ENCODE assay signal across 8 mouse cellular contexts in the genomic region with DNA sequence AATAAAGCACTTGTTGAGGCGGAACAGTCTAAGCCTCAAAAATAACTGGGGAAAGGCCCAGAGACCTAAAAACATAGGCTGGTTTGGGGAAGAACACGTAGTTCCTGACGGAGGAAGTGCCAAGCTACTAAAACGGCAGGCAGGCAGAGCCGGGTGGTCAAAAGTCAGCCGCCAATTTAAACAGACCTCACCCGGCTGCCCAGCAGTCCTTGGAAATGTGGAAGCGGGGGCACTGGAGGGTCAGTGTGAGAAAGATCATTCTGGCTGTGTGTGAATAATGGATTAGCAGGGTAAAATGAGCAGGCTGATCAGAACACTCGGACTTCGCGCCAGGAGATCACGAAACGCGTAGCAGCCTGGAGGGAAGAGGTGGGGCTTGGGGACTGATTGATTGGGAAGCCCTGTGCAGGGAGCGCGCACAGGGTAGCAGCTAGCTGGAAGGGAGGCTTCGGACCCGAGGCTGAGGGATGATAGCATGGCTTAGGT. TPM values are rescaled to one million over a fixed set of nuclear protein-coding genes. Genes with fewer than 3 reads are reported as not detected.
DNase-seq lines count a peak whose midpoint lies in the region; ATAC-seq and TF ChIP-seq lines count a peak whose summit lies in the region.

No protein-coding gene starts in this region.

- H3K4me3 ChIP-seq in thymus, adult 2 months (ENCODE audit: control insufficient read depth, insufficient read depth, low read length): peak overlapping the region; percentile 8; the same call in 1 of the 2 replicates
- H3K4me3 ChIP-seq in forebrain, embryonic 13.5 days: peak overlapping the region; percentile 9; the same call in 1 of the 2 replicates
- peak overlapping the region; percentile 45 for H3K4me3 ChIP-seq in hindbrain, embryonic 10.5 days
- peak overlapping the region; percentile 29 for H3K4me3 ChIP-seq in limb, embryonic 14.5 days (replicated peaks; ENCODE audit: low read length)
- peak overlapping the region; percentile 15 for H3K4me3 ChIP-seq in midbrain, embryonic 13.5 days (replicated peaks)

- TF ChIP-seq CTCF in thymus, adult 2 months (IDR thresholded peaks at IDR 0.05; ENCODE audit: borderline replicate concordance, control insufficient read depth, extremely low read depth, insufficient read depth, low read length, poor library complexity): 0 out of 2 replicates have a peak, but pooled peaks have one; percentile 9

- H3K9me3 ChIP-seq in forebrain, embryonic 13.5 days (replicated peaks): no peaks in the 10 kb centered on the region
- no peaks in the 10 kb centered on the region for H3K9me3 ChIP-seq in hindbrain, embryonic 10.5 days
- H3K9me3 ChIP-seq in limb, embryonic 14.5 days (ENCODE audit: control insufficient read depth, low read length): no peaks in the 10 kb centered on the region
- no peaks in the 10 kb centered on the region for H3K9me3 ChIP-seq in midbrain, embryonic 13.5 days

- TF ChIP-seq POLR2A in thymus, adult 2 months (IDR thresholded peaks at IDR 0.05; ENCODE audit: control insufficient read depth, extremely low read depth, insufficient read depth, low read length, poor library complexity): no peak
- TF ChIP-seq POLR2A in limb, embryonic 14.5 days (IDR thresholded peaks at IDR 0.05; ENCODE audit: borderline replicate concordance, extremely low read depth, insufficient read depth, insufficient read length): no peak

- peak; percentile 18 for DNase-seq in thymus, adult 2 months
- DNase-seq in thymus, postnatal 10 days (ENCODE audit: low spot score in 2 of 2): no peak
- DNase-seq in hindbrain, embryonic 10.5 days (ENCODE audit: low spot score): peak; percentile 57
- DNase-seq in limb, embryonic 14.5 days (ENCODE audit: low spot score): peak; percentile 41
- DNase-seq in layer of hippocampus, postnatal 36 days: no peak
- DNase-seq in ovary, adult 18-20 months (ENCODE audit: low spot score): no peak

- H3K9ac ChIP-seq in forebrain, embryonic 13.5 days: peak overlapping the region; percentile 37; the same call in 1 of the 2 replicates
- H3K9ac ChIP-seq in limb, embryonic 14.5 days (ENCODE audit: low read depth, low read length, severe bottlenecking): peak overlapping the region; percentile 31; the same call in 1 of the 2 replicates
- H3K9ac ChIP-seq in midbrain, embryonic 13.5 days (replicated peaks): no peak overlapping the region

- peak overlapping the region; percentile 47 for H3K4me2 ChIP-seq in forebrain, embryonic 13.5 days
- peak overlapping the region; percentile 54 for H3K4me2 ChIP-seq in limb, embryonic 14.5 days (replicated peaks; ENCODE audit: low read depth, low read length, severe bottlenecking)
- H3K4me2 ChIP-seq in midbrain, embryonic 13.5 days (replicated peaks): peak overlapping the region; percentile 46

- H3K4me1 ChIP-seq in thymus, adult 2 months (replicated peaks; ENCODE audit: control insufficient read depth, insufficient read depth, low read length): peaks cover 47% of the 10 kb centered on the region
- H3K4me1 ChIP-seq in forebrain, embryonic 13.5 days: peaks cover 23% of the 10 kb centered on the region
- peaks cover 57% of the 10 kb centered on the region for H3K4me1 ChIP-seq in hindbrain, embryonic 10.5 days (replicated peaks)
- peaks cover 30% of the 10 kb centered on the region for H3K4me1 ChIP-seq in limb, embryonic 14.5 days (ENCODE audit: control insufficient read depth, insufficient read depth, low read length)
- peaks cover 27% of the 10 kb centered on the region for H3K4me1 ChIP-seq in midbrain, embryonic 13.5 days (replicated peaks)

- H3K27me3 ChIP-seq in thymus, adult 2 months (ENCODE audit: control insufficient read depth, insufficient read depth, low read length): no peaks in the 10 kb centered on the region
- peaks cover 20% of the 10 kb centered on the region for H3K27me3 ChIP-seq in forebrain, embryonic 13.5 days
- peaks cover 42% of the 10 kb centered on the region for H3K27me3 ChIP-seq in hindbrain, embryonic 10.5 days (ENCODE audit: insufficient read depth, poor library complexity, severe bottlenecking)
- no peaks in the 10 kb centered on the region for H3K27me3 ChIP-seq in limb, embryonic 14.5 days (ENCODE audit: control insufficient read depth, insufficient read depth, low read length)
- H3K27me3 ChIP-seq in midbrain, embryonic 13.5 days: peaks cover 32% of the 10 kb centered on the region

- WGBS in thymus, adult 2 months: 9% methylated on average over 18 of the region's 18 CpGs
- 5% methylated on average over 18 of the region's 18 CpGs for WGBS in forebrain, embryonic 13.5 days
- 4% methylated on average over 18 of the region's 18 CpGs for WGBS in hindbrain, embryonic 10.5 days
- 2% methylated on average over 18 of the region's 18 CpGs for WGBS in limb, embryonic 14.5 days
- 3% methylated on average over 18 of the region's 18 CpGs for WGBS in midbrain, embryonic 13.5 days

- peak overlapping the region; percentile 10; the same call in 1 of the 2 replicates for H3K27ac ChIP-seq in thymus, adult 2 months (ENCODE audit: control insufficient read depth, insufficient read depth, low read length)
- H3K27ac ChIP-seq in forebrain, embryonic 13.5 days: no peak overlapping the region
- H3K27ac ChIP-seq in hindbrain, embryonic 10.5 days: peak overlapping the region; percentile 86
- peak overlapping the region; percentile 92 for H3K27ac ChIP-seq in limb, embryonic 14.5 days (replicated peaks; ENCODE audit: low read depth, low read length)
- H3K27ac ChIP-seq in midbrain, embryonic 13.5 days: no peak overlapping the region

- no peaks in the 10 kb centered on the region for H3K36me3 ChIP-seq in thymus, adult 2 months (ENCODE audit: control insufficient read depth, insufficient read depth, low read length)
- H3K36me3 ChIP-seq in forebrain, embryonic 13.5 days (ENCODE audit: poor library complexity, severe bottlenecking): no peaks in the 10 kb centered on the region
- H3K36me3 ChIP-seq in hindbrain, embryonic 10.5 days: peaks cover 10% of the 10 kb centered on the region; the same call in 1 of the 2 replicates
- H3K36me3 ChIP-seq in limb, embryonic 14.5 days (ENCODE audit: control insufficient read depth, insufficient read depth, low read length): peaks cover 21% of the 10 kb centered on the region
- H3K36me3 ChIP-seq in midbrain, embryonic 13.5 days: no peaks in the 10 kb centered on the region

- ATAC-seq in forebrain, embryonic 13.5 days: no peak
- ATAC-seq in limb, embryonic 14.5 days (ENCODE audit: low FRiP score, low read depth): no peak
- no peak for ATAC-seq in midbrain, embryonic 13.5 days

RNA-seq across cellular contexts. Expression of gene Sf3a3, which starts 4.6 kb away (rescaled TPM):
- 23.2 and 25.3 TPM in 2 replicates for polyA plus RNA-seq in thymus, adult 2 months (2012; rRNA removed)
- polyA plus RNA-seq in forebrain, embryonic 13.5 days (2015; fragmentation: Nextera tagmentation; extraction: Ambion mirVana): 169 and 177 TPM in 2 replicates
- polyA plus RNA-seq in hindbrain, embryonic 10.5 days (2016; fragmentation: Nextera tagmentation; extraction: Ambion mirVana): 221 and 243 TPM in 2 replicates
- 48.9 and 78.6 TPM in 2 replicates for polyA plus RNA-seq in limb, embryonic 14.5 days (2012; rRNA removed)
- polyA plus RNA-seq in limb, embryonic 14.5 days (2014; fragmentation: Nextera tagmentation; extraction: Ambion mirVana): 122 and 128 TPM in 2 replicates
- polyA plus RNA-seq in midbrain, embryonic 13.5 days (2015; fragmentation: Nextera tagmentation; extraction: Ambion mirVana): 147 and 153 TPM in 2 replicates
- 10 to 100 TPM; 34.9 to 35.4 TPM for total RNA-seq in layer of hippocampus, postnatal 36 days (2021)

RNA-seq across cellular contexts. Expression of gene Fhl3, which starts 9.5 kb away (rescaled TPM):
- polyA plus RNA-seq in thymus, adult 2 months (2012; rRNA removed): 36.1 and 59.4 TPM in 2 replicates
- 2.6 and 3.2 TPM in 2 replicates for polyA plus RNA-seq in forebrain, embryonic 13.5 days (2015; fragmentation: Nextera tagmentation; extraction: Ambion mirVana)
- polyA plus RNA-seq in hindbrain, embryonic 10.5 days (2016; fragmentation: Nextera tagmentation; extraction: Ambion mirVana): 4.0 and 5.7 TPM in 2 replicates
- polyA plus RNA-seq in limb, embryonic 14.5 days (2012; rRNA removed): 30.6 and 43.7 TPM in 2 replicates
- 18.1 and 20.4 TPM in 2 replicates for polyA plus RNA-seq in limb, embryonic 14.5 days (2014; fragmentation: Nextera tagmentation; extraction: Ambion mirVana)
- polyA plus RNA-seq in midbrain, embryonic 13.5 days (2015; fragmentation: Nextera tagmentation; extraction: Ambion mirVana): 2.8 and 3.0 TPM in 2 replicates
- 1 to 10 TPM; 1.7 to 2.4 TPM for total RNA-seq in layer of hippocampus, postnatal 36 days (2021)

RNA-seq across cellular contexts. Expression of gene Utp11, which starts 16.6 kb away (rescaled TPM):
- 6.0 and 6.3 TPM in 2 replicates for polyA plus RNA-seq in thymus, adult 2 months (2012; rRNA removed)
- 49.9 and 59.1 TPM in 2 replicates for polyA plus RNA-seq in forebrain, embryonic 13.5 days (2015; fragmentation: Nextera tagmentation; extraction: Ambion mirVana)
- 62.8 and 62.9 TPM in 2 replicates for polyA plus RNA-seq in hindbrain, embryonic 10.5 days (2016; fragmentation: Nextera tagmentation; extraction: Ambion mirVana)
- 29.2 and 52.0 TPM in 2 replicates for polyA plus RNA-seq in limb, embryonic 14.5 days (2012; rRNA removed)
- polyA plus RNA-seq in limb, embryonic 14.5 days (2014; fragmentation: Nextera tagmentation; extraction: Ambion mirVana): 59.4 and 61.1 TPM in 2 replicates
- 48.3 and 51.1 TPM in 2 replicates for polyA plus RNA-seq in midbrain, embryonic 13.5 days (2015; fragmentation: Nextera tagmentation; extraction: Ambion mirVana)
- total RNA-seq in layer of hippocampus, postnatal 36 days (2021): 10 to 100 TPM; 15.9 to 16.9 TPM

RNA-seq across cellular contexts. Expression of gene Inpp5b, which starts 31.6 kb away (rescaled TPM):
- polyA plus RNA-seq in thymus, adult 2 months (2012; rRNA removed): 81.3 and 101 TPM in 2 replicates
- polyA plus RNA-seq in forebrain, embryonic 13.5 days (2015; fragmentation: Nextera tagmentation; extraction: Ambion mirVana): 25.8 and 25.9 TPM in 2 replicates
- polyA plus RNA-seq in hindbrain, embryonic 10.5 days (2016; fragmentation: Nextera tagmentation; extraction: Ambion mirVana): 24.2 and 26.8 TPM in 2 replicates
- polyA plus RNA-seq in limb, embryonic 14.5 days (2012; rRNA removed): 44.3 and 47.9 TPM in 2 replicates
- 26.2 and 28.3 TPM in 2 replicates for polyA plus RNA-seq in limb, embryonic 14.5 days (2014; fragmentation: Nextera tagmentation; extraction: Ambion mirVana)
- 25.4 and 30.4 TPM in 2 replicates for polyA plus RNA-seq in midbrain, embryonic 13.5 days (2015; fragmentation: Nextera tagmentation; extraction: Ambion mirVana)
- total RNA-seq in layer of hippocampus, postnatal 36 days (2021): 10 to 100 TPM; 40.9 to 51.4 TPM

RNA-seq across cellular contexts. Expression of gene Pou3f1, which starts 53.4 kb away (rescaled TPM):
- polyA plus RNA-seq in thymus, adult 2 months (2012; rRNA removed): 0.38 and 0.46 TPM in 2 replicates
- polyA plus RNA-seq in forebrain, embryonic 13.5 days (2015; fragmentation: Nextera tagmentation; extraction: Ambion mirVana): 12.0 and 13.2 TPM in 2 replicates
- polyA plus RNA-seq in hindbrain, embryonic 10.5 days (2016; fragmentation: Nextera tagmentation; extraction: Ambion mirVana): 5.2 and 12.9 TPM in 2 replicates
- polyA plus RNA-seq in limb, embryonic 14.5 days (2012; rRNA removed): 1.2 and 1.7 TPM in 2 replicates
- 0.97 and 1.2 TPM in 2 replicates for polyA plus RNA-seq in limb, embryonic 14.5 days (2014; fragmentation: Nextera tagmentation; extraction: Ambion mirVana)
- 14.2 and 19.3 TPM in 2 replicates for polyA plus RNA-seq in midbrain, embryonic 13.5 days (2015; fragmentation: Nextera tagmentation; extraction: Ambion mirVana)
- total RNA-seq in layer of hippocampus, postnatal 36 days (2021): 10 to 100 TPM; 42.7 to 44.9 TPM

Comparison
In these comparisons a context has a peak if more than half of its experiments do, and no peak if none do; other contexts are left out.
1. DNase-seq: peak in thymus, adult 2 months (single experiment), hindbrain, embryonic 10.5 days (single experiment) and limb, embryonic 14.5 days (single experiment); none in thymus, postnatal 10 days (0 of 2), layer of hippocampus, postnatal 36 days (0 of 2) and ovary, adult 18-20 months (single experiment).
2. H3K27ac ChIP-seq: peak in thymus, adult 2 months (single experiment), hindbrain, embryonic 10.5 days (single experiment) and limb, embryonic 14.5 days (single experiment); none in forebrain, embryonic 13.5 days (single experiment) and midbrain, embryonic 13.5 days (single experiment).
3. Peak in every context shown above with its lines, with median percentiles within 50 percentile points of each other: H3K4me3 ChIP-seq and H3K4me2 ChIP-seq.